Mouse (Mus musculus): Measurements from ENCODE around the gene Ehbp1l1. TPM values are rescaled to one million over a fixed set of nuclear protein-coding genes. Genes with fewer than 3 reads are reported as not detected.

The Ehbp1l1 gene
- polyA plus RNA-seq, 1 experiment from 2014 or later, result 12.4 TPM

GRCm38 (mm10) chr19:5728631-5729443, 2.7 kb upstream of the Ehbp1l1 start:
- H3K4me2 ChIP-seq (ENCODE audit: low read length), result peak overlapping the region; percentile 100
- H3K27ac ChIP-seq (replicated peaks; ENCODE audit: low read depth, low read length), result peak overlapping the region; percentile 98
- H3K4me3 ChIP-seq (replicated peaks; ENCODE audit: low read depth, low read length), result peak overlapping the region; percentile 99
- H3K9ac ChIP-seq (replicated peaks; ENCODE audit: low read length), result peak overlapping the region; percentile 99
- peaks cover 51% of the 10 kb centered on the region for H3K4me1 ChIP-seq (ENCODE audit: control insufficient read depth, insufficient read depth, low read length)
- H3K27me3 ChIP-seq (ENCODE audit: control insufficient read depth, insufficient read depth, low read length), result no peaks in the 10 kb centered on the region
- H3K9me3 ChIP-seq (ENCODE audit: control insufficient read depth, low read length), result no peaks in the 10 kb centered on the region
- WGBS, result 8% methylated on average over 37 of the region's 37 CpGs
- ATAC-seq (ENCODE audit: low FRiP score, low TSS enrichment) (peak; percentile 45), DNase-seq (peak; percentile 76)
- peaks cover 22% of the 10 kb centered on the region for H3K36me3 ChIP-seq (ENCODE audit: control insufficient read depth, insufficient read depth, low read length)

GRCm38 (mm10) chr19:5727701-5728100, 1.6 kb upstream of the Ehbp1l1 start:
- no peaks in the 10 kb centered on the region for H3K27me3 ChIP-seq (ENCODE audit: control insufficient read depth, insufficient read depth, low read length)
- ATAC-seq (ENCODE audit: low FRiP score, low TSS enrichment) (no peak), DNase-seq (peak; percentile 92)
- peak overlapping the region; percentile 99 for H3K9ac ChIP-seq (replicated peaks; ENCODE audit: low read length)
- peaks cover 32% of the 10 kb centered on the region for H3K36me3 ChIP-seq (ENCODE audit: control insufficient read depth, insufficient read depth, low read length)
- H3K27ac ChIP-seq (replicated peaks; ENCODE audit: low read depth, low read length), result peak overlapping the region; percentile 98
- peak overlapping the region; percentile 99 for H3K4me3 ChIP-seq (replicated peaks; ENCODE audit: low read depth, low read length)
- WGBS, result 4% methylated on average over 14 of the region's 14 CpGs
- peak overlapping the region; percentile 100 for H3K4me2 ChIP-seq (ENCODE audit: low read length)
- peaks cover 51% of the 10 kb centered on the region for H3K4me1 ChIP-seq (ENCODE audit: control insufficient read depth, insufficient read depth, low read length)
- no peaks in the 10 kb centered on the region for H3K9me3 ChIP-seq (ENCODE audit: control insufficient read depth, low read length)

GRCm38 (mm10) chr19:5726961-5727578, 953 bp upstream of the Ehbp1l1 start:
- Histone ChIP-seq H3K27ac (replicated peaks; ENCODE audit: low read depth, low read length) (no peak overlapping the region), H3K4me1 (ENCODE audit: control insufficient read depth, insufficient read depth, low read length) (peaks cover 51% of the 10 kb centered on the region)
- 88% methylated on average over 15 of the region's 15 CpGs for WGBS

DNA sequence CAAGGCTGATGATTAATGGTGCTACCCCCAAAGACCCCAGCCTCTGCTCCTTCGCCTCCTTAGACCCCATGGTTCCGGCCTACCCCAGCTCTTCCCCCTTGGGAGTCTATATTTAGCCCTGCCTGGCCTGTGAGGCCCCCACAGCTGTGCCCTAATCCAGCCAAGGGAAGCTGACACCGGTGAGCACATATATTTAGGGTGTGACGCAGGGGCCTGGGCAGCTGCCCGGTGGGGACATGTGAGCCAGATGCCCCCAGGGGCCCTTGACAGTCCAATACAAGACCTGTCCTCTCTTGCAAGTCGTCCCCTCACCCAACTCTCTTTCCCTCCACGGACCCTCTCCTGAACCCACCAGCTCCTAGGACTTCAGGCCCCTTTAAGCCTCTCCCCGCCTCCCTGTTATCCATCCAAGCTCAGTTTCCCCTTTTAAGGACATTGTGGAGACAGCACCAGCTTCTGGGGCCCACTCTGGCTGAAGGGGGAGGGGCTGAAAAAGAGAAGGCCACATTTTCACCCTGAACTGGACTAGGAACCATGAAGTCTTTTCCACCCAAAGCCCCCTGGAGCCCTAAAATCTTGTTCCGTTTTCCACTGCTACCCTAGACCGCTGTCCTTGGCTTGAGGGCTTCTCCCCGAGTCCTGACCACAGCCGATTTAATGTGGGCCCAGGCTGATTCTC, 949 bp downstream of the Ehbp1l1 start:
- H3K36me3 ChIP-seq (ENCODE audit: control insufficient read depth, insufficient read depth, low read length), result peaks cover 54% of the 10 kb centered on the region
- no peak overlapping the region; the same call in 1 of the 2 replicates for H3K27ac ChIP-seq (replicated peaks; ENCODE audit: low read depth, low read length)
- H3K4me1 ChIP-seq (ENCODE audit: control insufficient read depth, insufficient read depth, low read length), result peaks cover 40% of the 10 kb centered on the region
- H3K9ac ChIP-seq (replicated peaks; ENCODE audit: low read length), result no peak overlapping the region; the same call in 1 of the 2 replicates
- WGBS, result 83% methylated on average over 12 of the region's 12 CpGs
- H3K4me3 ChIP-seq (replicated peaks; ENCODE audit: low read depth, low read length), result peak overlapping the region; percentile 99
- no peak for DNase-seq
- H3K27me3 ChIP-seq (ENCODE audit: control insufficient read depth, insufficient read depth, low read length), result no peaks in the 10 kb centered on the region
- no peaks in the 10 kb centered on the region for H3K9me3 ChIP-seq (ENCODE audit: control insufficient read depth, low read length)
- no peak for ATAC-seq (ENCODE audit: low FRiP score, low TSS enrichment)
- H3K4me2 ChIP-seq (ENCODE audit: low read length), result peak overlapping the region; percentile 100

More at GRCm38 (mm10) chr19:5726961-5727578, 953 bp upstream of the Ehbp1l1 start:
- Histone ChIP-seq H3K9me3 (ENCODE audit: control insufficient read depth, low read length) (no peaks in the 10 kb centered on the region), H3K4me3 (replicated peaks; ENCODE audit: low read depth, low read length) (peak overlapping the region; percentile 99), H3K36me3 (ENCODE audit: control insufficient read depth, insufficient read depth, low read length) (peaks cover 36% of the 10 kb centered on the region), H3K9ac (replicated peaks; ENCODE audit: low read length) (peak overlapping the region; percentile 47), H3K4me2 (ENCODE audit: low read length) (peak overlapping the region; percentile 100), H3K27me3 (ENCODE audit: control insufficient read depth, insufficient read depth, low read length) (no peaks in the 10 kb centered on the region)
- ATAC-seq (ENCODE audit: low FRiP score, low TSS enrichment) (no peak), DNase-seq (no peak)

GRCm38 (mm10) chr19:5724549-5724941, 1.6 kb downstream of the Ehbp1l1 start:
- no peak for ATAC-seq (ENCODE audit: low FRiP score, low TSS enrichment)
- no peak for DNase-seq
- Histone ChIP-seq H3K27ac (replicated peaks; ENCODE audit: low read depth, low read length) (no peak overlapping the region), H3K4me2 (ENCODE audit: low read length) (peak overlapping the region; percentile 100), H3K9me3 (ENCODE audit: control insufficient read depth, low read length) (no peaks in the 10 kb centered on the region), H3K4me3 (replicated peaks; ENCODE audit: low read depth, low read length) (no peak overlapping the region; the same call in 1 of the 2 replicates), H3K27me3 (ENCODE audit: control insufficient read depth, insufficient read depth, low read length) (no peaks in the 10 kb centered on the region), H3K36me3 (ENCODE audit: control insufficient read depth, insufficient read depth, low read length) (peaks cover 60% of the 10 kb centered on the region), H3K4me1 (ENCODE audit: control insufficient read depth, insufficient read depth, low read length) (peaks cover 34% of the 10 kb centered on the region), H3K9ac (replicated peaks; ENCODE audit: low read length) (no peak overlapping the region)
- 85% methylated on average over 7 of the region's 7 CpGs for WGBS

GRCm38 (mm10) chr19:5723934-5724548, 2.1 kb downstream of the Ehbp1l1 start:
- 72% methylated on average over 4 of the region's 4 CpGs for WGBS
- Histone ChIP-seq H3K36me3 (ENCODE audit: control insufficient read depth, insufficient read depth, low read length) (peaks cover 65% of the 10 kb centered on the region), H3K9me3 (ENCODE audit: control insufficient read depth, low read length) (no peaks in the 10 kb centered on the region), H3K9ac (replicated peaks; ENCODE audit: low read length) (no peak overlapping the region), H3K27me3 (ENCODE audit: control insufficient read depth, insufficient read depth, low read length) (no peaks in the 10 kb centered on the region), H3K4me1 (ENCODE audit: control insufficient read depth, insufficient read depth, low read length) (peaks cover 34% of the 10 kb centered on the region), H3K4me3 (replicated peaks; ENCODE audit: low read depth, low read length) (no peak overlapping the region), H3K4me2 (ENCODE audit: low read length) (no peak overlapping the region), H3K27ac (replicated peaks; ENCODE audit: low read depth, low read length) (no peak overlapping the region)
- DNase-seq (no peak), ATAC-seq (ENCODE audit: low FRiP score, low TSS enrichment) (no peak)

GRCm38 (mm10) chr19:5722848-5723425, 3.2 kb downstream of the Ehbp1l1 start:
- Histone ChIP-seq H3K4me2 (ENCODE audit: low read length) (no peak overlapping the region), H3K36me3 (ENCODE audit: control insufficient read depth, insufficient read depth, low read length) (peaks cover 76% of the 10 kb centered on the region), H3K27ac (replicated peaks; ENCODE audit: low read depth, low read length) (no peak overlapping the region), H3K9me3 (ENCODE audit: control insufficient read depth, low read length) (no peaks in the 10 kb centered on the region), H3K9ac (replicated peaks; ENCODE audit: low read length) (no peak overlapping the region), H3K4me1 (ENCODE audit: control insufficient read depth, insufficient read depth, low read length) (peaks cover 27% of the 10 kb centered on the region), H3K27me3 (ENCODE audit: control insufficient read depth, insufficient read depth, low read length) (no peaks in the 10 kb centered on the region), H3K4me3 (replicated peaks; ENCODE audit: low read depth, low read length) (no peak overlapping the region)
- no peak for ATAC-seq (ENCODE audit: low FRiP score, low TSS enrichment)
- DNase-seq, result no peak
- WGBS, result 93% methylated on average over 7 of the region's 7 CpGs

- no peak for DNase-seq
- 95% methylated on average over 6 of the region's 6 CpGs for WGBS
- Histone ChIP-seq H3K27ac (replicated peaks; ENCODE audit: low read depth, low read length) (no peak overlapping the region), H3K4me1 (ENCODE audit: control insufficient read depth, insufficient read depth, low read length) (peaks cover 23% of the 10 kb centered on the region), H3K36me3 (ENCODE audit: control insufficient read depth, insufficient read depth, low read length) (peaks cover 76% of the 10 kb centered on the region), H3K9ac (replicated peaks; ENCODE audit: low read length) (no peak overlapping the region), H3K4me2 (ENCODE audit: low read length) (no peak overlapping the region), H3K27me3 (ENCODE audit: control insufficient read depth, insufficient read depth, low read length) (no peaks in the 10 kb centered on the region), H3K4me3 (replicated peaks; ENCODE audit: low read depth, low read length) (no peak overlapping the region), H3K9me3 (ENCODE audit: control insufficient read depth, low read length) (no peaks in the 10 kb centered on the region)
- no peak for ATAC-seq (ENCODE audit: low FRiP score, low TSS enrichment)
These were observed 4.9 kb downstream of the Ehbp1l1 start for GRCm38 (mm10) chr19:5721233-5721632.

All from midbrain, embryonic 14.5 days (tissue).